Mouse (Mus musculus): ENCODE results near the gene Tgfbi.

GRCm38 (mm10) chr13:56566336-56566735 lies 43.0 kb upstream of the Tgfbi start:
- no peak for TF ChIP-seq CTCF (IDR thresholded peaks at IDR 0.05; ENCODE audit: extremely low read depth, insufficient read depth, low read length)
- TF ChIP-seq POLR2A (IDR thresholded peaks at IDR 0.05; ENCODE audit: extremely low read depth, insufficient read depth, low read length): no peak
